Mouse (Mus musculus): Measurements from ENCODE around the gene Ppp1r18. TPM values are rescaled to one million over a fixed set of nuclear protein-coding genes. Genes with fewer than 3 reads are reported as not detected.

Ppp1r18 gene
- polyA plus RNA-seq, 1 experiment from 2014 or later, result 21.9 TPM

DNA sequence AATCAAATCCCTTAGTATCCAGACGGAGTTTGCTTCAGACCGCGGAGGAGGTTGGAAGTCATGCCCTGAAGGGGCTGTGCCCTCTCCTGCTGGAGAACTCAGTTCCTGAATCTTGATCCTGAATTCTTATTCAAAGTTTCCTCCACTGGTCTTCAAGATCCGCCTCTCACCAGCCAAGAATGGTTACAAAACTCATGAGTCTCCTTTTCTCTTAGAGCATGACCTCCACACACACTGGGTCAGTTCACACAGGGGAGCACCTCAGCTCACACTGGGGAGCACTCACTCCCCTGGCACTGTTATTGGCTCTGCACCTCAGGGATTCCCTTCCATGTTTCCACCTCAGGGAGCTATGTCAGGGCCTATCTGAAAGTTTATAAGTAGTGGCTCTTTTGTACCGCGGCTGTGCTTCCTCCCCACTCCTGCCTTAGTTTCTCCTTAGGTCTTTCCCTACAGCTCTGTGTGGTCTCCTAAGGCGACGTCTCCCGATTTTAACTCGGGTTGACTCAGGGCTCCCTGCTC is 500 bp upstream of the Ppp1r18 start:
- H3K36me3 ChIP-seq, result no peaks in the 10 kb centered on the region
- H3K4me3 ChIP-seq, result peak overlapping the region; percentile 64
- H3K27me3 ChIP-seq, result no peaks in the 10 kb centered on the region
- H3K27ac ChIP-seq (replicated peaks), result peak overlapping the region; percentile 97
- peak overlapping the region; percentile 76 for H3K4me2 ChIP-seq (replicated peaks)
- no peak for ATAC-seq (replicated peaks)
- H3K9me3 ChIP-seq, result no peaks in the 10 kb centered on the region
- H3K4me1 ChIP-seq, result peaks cover 59% of the 10 kb centered on the region
- H3K9ac ChIP-seq (replicated peaks), result peak overlapping the region; percentile 89
- WGBS, result 29% methylated on average over 10 of the region's 10 CpGs

DNA sequence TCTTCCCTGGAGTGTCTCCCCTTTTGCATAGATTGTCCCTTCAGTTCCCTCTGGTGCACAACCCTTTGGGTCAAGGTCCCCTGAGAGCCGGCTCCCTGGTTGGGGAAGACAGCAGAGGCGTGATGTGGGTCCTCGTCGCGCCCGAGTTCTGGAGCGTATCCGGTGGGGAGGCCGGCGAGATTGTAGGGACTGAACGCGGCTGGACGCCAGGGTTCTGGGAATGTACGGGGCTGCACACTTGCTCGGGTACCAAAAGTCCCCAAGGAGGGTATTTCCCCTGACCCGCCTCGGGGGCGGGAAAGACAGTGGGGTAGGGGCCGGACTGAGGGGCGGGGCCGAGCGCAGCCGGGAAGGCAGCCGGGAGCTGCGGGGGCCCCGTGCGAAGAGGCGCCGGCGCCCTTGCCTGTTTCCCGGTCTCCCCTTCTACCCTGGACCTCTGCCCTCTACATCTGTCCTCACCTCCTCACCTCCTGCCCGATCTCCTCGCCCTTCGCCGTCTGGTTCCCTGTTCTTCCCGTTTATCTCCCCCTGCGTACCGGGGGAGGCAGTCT is 963 bp downstream of the Ppp1r18 start:
- H3K9ac ChIP-seq (replicated peaks), result peak overlapping the region; percentile 89
- peaks cover 65% of the 10 kb centered on the region for H3K4me1 ChIP-seq
- H3K36me3 ChIP-seq, result peaks cover 3% of the 10 kb centered on the region
- ATAC-seq (replicated peaks), result peak; percentile 39
- H3K27me3 ChIP-seq, result no peaks in the 10 kb centered on the region
- H3K4me3 ChIP-seq, result peak overlapping the region; percentile 64
- 0% methylated on average over 33 of the region's 38 CpGs for WGBS
- H3K27ac ChIP-seq (replicated peaks), result peak overlapping the region; percentile 97
- no peaks in the 10 kb centered on the region for H3K9me3 ChIP-seq
- peak overlapping the region; percentile 76 for H3K4me2 ChIP-seq (replicated peaks)

DNA sequence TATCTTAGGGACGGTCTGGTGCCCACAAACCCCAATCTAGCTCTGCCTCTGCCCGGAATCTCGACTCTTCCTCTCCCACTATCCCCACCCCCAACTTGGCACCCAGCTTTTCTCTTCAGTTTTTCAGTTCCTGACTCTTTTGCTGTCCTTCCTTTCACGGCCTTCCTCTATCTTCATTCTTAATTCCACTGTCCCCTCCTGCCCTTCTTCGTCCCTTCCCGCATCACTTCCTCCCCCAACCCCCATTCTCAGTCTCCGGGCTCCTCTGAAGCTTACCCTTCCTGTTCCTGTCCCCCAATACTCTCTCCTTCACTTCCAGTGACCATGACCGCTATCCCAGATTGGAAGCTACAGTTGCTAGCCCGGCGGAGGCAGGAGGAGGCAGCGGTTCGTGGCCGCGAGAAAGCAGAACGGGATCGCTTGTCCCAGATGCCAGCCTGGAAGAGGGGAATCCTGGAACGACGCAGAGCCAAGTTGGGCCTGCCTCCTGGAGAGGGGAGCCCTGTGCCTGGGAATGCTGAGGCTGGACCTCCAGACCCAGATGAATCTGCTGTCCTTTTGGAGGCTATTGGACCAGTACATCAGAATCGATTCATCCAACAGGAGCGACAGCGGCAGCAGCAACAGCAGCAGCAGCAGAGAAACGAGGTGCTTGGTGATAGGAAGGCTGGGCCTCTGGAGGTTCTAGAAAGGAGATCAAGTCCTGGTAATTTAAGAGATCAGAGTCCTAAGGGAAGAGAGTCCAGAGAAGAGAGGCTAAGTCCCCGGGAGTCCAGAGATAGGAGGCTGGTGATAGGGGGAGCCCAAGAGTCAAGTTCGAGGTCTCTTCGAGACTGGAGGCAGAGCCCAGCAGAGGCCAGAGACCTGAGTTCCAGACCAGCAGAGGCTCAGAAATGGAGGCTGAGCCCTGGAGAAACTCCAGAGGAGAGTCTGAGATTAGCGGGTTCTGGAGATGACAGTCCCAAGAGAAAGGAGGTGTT is 1.8 kb downstream of the Ppp1r18 start:
- Histone ChIP-seq H3K27me3 (no peaks in the 10 kb centered on the region), H3K27ac (replicated peaks) (peak overlapping the region; percentile 97), H3K36me3 (peaks cover 5% of the 10 kb centered on the region), H3K4me2 (replicated peaks) (peak overlapping the region; percentile 76), H3K4me3 (peak overlapping the region; percentile 64), H3K9me3 (no peaks in the 10 kb centered on the region), H3K9ac (replicated peaks) (peak overlapping the region; percentile 89), H3K4me1 (peaks cover 65% of the 10 kb centered on the region)
- no peak for ATAC-seq (replicated peaks)
- WGBS, result 8% methylated on average over 26 of the region's 26 CpGs

DNA sequence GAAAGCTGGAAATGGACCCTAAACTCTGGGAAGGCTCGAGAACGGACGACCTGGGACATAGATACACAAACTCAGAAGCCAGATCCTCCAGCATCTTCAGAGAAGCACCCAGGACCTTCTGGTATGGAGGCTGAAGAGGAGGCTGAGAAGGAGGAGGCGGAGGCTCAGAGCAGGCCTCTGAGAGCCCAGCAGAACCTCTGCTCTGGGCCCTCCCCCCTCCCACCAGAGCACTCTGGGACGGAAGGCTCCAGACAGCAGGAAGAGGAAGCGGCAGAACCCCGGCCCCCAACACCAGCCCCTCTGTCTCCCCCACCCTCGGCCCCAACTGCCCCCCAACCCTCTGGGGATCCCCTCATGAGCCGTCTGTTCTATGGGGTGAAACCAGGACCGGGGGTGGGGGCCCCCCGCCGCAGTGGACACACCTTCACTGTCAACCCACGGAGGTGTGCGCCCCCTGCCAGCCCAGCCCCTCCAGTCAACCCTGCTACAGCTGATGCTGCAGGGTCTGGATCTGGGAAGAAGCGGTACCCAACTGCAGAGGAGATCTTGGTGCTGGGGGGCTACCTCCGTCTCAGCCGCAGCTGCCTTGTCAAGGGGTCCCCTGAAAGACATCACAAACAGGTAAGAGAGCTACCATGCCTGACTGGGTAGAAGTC is 2.9 kb downstream of the Ppp1r18 start:
- WGBS, result 33% methylated on average over 17 of the region's 17 CpGs
- peaks cover 75% of the 10 kb centered on the region for H3K4me1 ChIP-seq
- H3K9ac ChIP-seq (replicated peaks), result peak overlapping the region; percentile 89
- no peak for ATAC-seq (replicated peaks)
- peak overlapping the region; percentile 76 for H3K4me2 ChIP-seq (replicated peaks)
- H3K27ac ChIP-seq (replicated peaks), result peak overlapping the region; percentile 97
- H3K4me3 ChIP-seq, result peak overlapping the region; percentile 64
- H3K9me3 ChIP-seq, result no peaks in the 10 kb centered on the region
- H3K36me3 ChIP-seq, result peaks cover 5% of the 10 kb centered on the region
- H3K27me3 ChIP-seq, result no peaks in the 10 kb centered on the region

DNA sequence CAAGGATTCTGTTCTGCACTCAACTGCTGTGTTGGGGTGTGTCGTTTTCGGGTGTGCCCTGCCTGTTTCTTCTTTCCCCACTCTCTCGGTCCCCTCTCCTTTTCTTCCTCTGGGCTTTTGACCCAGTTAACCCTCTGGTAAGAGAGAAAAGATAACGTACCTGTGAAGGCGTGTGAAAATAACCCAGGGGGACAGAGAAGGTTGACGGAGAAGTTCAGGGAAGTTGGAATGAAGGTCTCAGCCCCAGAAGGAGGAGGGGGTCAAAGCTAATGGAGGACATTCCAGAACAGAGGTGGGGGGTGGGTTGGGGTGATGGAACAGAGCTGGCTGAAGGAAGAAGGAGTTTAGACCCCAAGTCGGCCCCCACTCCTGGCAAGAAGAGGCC is 3.6 kb downstream of the Ppp1r18 start:
- Histone ChIP-seq H3K4me1 (peaks cover 79% of the 10 kb centered on the region), H3K27ac (replicated peaks) (peak overlapping the region; percentile 97), H3K9ac (replicated peaks) (peak overlapping the region; percentile 89)

DNA sequence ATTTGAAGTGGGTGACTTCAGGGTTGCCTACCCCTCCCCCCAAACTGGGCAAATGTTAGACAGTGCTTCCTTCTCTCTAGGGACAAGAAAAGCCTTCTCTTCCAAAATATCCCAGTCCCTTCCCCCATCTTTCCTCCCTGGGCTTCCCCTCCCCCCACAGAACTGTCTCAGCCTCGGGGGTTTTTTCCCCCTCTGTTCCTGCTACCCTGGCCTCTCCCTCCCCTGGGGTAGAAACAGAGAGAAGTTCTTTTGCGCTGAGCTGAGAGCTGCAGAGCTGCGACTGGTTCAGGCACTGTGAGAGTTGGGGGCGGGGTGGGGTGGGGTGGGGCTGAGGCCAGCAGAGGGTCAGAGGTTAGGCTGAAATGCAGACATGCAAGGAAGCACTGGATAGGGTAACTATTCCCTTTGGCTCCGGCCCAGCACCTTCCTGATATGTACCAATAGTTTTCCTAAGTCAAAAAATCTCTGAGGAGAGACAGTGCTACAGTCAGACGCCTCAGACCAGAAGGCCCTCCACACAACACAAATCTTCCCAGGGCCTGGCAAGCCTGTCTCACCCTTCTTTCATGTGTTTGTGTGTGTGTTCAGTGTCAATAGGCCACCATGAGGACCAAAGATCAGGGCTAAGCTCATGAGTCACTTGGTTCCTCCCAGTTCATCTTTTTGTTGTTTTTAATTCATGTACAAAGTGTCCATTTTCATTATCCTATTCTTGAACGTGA is 4.1 kb downstream of the Ppp1r18 start:
- Histone ChIP-seq H3K36me3 (peaks cover 8% of the 10 kb centered on the region), H3K27ac (replicated peaks) (peak overlapping the region; percentile 97), H3K9ac (replicated peaks) (peak overlapping the region; percentile 89), H3K9me3 (no peaks in the 10 kb centered on the region), H3K4me3 (peak overlapping the region; percentile 64), H3K4me1 (peaks cover 76% of the 10 kb centered on the region), H3K27me3 (no peaks in the 10 kb centered on the region), H3K4me2 (replicated peaks) (peak overlapping the region; percentile 76)
- ATAC-seq (replicated peaks), result no peak
- 3% methylated on average over 7 of the region's 7 CpGs for WGBS

More for the DNA sequence above, 3.6 kb downstream of the Ppp1r18 start:
- H3K4me2 ChIP-seq (replicated peaks), result peak overlapping the region; percentile 76
- WGBS, result 3% methylated on average over 7 of the region's 7 CpGs
- H3K9me3 ChIP-seq, result no peaks in the 10 kb centered on the region
- H3K36me3 ChIP-seq, result peaks cover 5% of the 10 kb centered on the region
- ATAC-seq (replicated peaks), result no peak
- no peaks in the 10 kb centered on the region for H3K27me3 ChIP-seq
- peak overlapping the region; percentile 64 for H3K4me3 ChIP-seq

DNA sequence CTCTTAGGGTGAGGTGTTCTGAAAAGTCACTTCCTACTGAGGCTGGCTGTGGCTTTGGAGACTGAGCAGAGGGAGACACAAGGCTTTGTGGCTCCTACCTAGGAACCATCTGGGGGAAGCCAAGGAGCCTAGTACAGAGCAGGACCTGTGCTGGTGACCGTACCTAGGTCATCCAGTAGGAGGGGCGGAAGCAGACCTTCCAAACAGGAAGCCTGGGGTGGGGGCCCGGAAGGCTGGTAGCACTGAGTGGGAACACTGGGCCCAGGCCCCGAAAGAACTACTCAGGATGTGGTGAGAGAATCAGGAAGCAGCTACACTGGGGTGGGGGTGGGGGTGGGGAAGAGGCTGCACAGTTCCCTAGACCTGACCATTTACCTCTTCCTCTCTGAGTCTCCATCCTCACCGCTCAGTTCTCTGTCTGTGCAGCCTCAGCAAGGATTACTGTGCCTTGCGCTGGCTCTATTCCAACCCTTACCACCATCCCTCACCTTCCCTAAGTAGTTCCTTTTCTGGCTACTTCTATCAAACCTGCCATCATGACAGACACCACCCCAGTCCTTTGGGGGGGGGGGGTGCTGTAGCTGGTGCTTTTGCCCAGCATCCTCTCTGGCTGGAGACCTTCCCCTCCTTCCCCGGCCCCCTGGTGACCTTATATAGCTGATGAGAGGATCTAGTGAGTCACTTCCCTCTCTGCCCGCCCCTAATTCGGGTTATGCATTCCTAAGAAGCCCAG is 4.9 kb downstream of the Ppp1r18 start:
- peak overlapping the region; percentile 76 for H3K4me2 ChIP-seq (replicated peaks)
- no peaks in the 10 kb centered on the region for H3K27me3 ChIP-seq
- H3K9ac ChIP-seq (replicated peaks), result peak overlapping the region; percentile 89
- H3K9me3 ChIP-seq, result no peaks in the 10 kb centered on the region
- no peak for ATAC-seq (replicated peaks)
- peaks cover 68% of the 10 kb centered on the region for H3K4me1 ChIP-seq
- peak overlapping the region; percentile 47; the same call in 1 of the 2 replicates for H3K27ac ChIP-seq (replicated peaks)
- WGBS, result 74% methylated on average over 9 of the region's 9 CpGs
- H3K4me3 ChIP-seq, result peak overlapping the region; percentile 64
- H3K36me3 ChIP-seq, result peaks cover 15% of the 10 kb centered on the region

DNA sequence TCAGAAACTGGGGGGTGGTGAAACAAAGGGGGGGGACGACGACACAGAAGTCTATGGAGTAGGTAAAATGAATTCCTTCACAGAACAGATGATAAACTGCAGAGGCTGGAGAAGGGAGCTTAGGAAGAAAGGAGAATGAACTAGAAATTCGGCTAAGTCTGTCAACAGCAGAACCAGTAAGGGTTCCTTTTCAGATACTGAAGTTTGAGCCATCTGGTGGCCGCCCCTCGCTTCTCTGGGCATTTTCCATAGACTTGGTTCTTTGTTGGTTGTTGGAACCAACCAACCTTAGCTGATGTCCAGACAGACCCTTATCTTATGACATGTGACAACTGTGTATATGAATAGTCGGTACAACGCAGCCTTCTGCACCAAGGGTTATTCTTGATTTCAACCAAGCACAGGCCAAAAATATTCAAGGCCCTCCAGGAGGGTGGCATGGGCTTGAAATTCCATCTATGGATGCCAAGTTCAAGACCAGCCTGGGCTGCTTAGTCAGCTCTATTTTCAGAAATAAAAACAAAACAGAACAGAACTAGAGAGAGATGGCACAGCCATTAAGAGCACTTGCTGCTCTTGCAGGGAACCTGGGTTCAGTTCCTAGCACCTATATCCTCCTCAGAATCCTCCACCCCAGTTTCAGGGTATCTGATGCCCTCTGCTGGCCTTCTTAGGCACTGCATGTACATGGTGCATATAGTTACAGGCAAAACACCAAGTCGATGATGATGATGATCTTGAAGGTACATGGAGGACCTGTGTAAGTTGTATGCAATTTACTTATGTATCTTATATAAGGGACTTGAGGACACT is 5.7 kb downstream of the Ppp1r18 start:
- Histone ChIP-seq H3K27me3 (no peaks in the 10 kb centered on the region), H3K4me1 (peaks cover 68% of the 10 kb centered on the region), H3K27ac (replicated peaks) (peak overlapping the region; percentile 47; the same call in 1 of the 2 replicates), H3K4me3 (peak overlapping the region; percentile 64; the same call in 1 of the 2 replicates), H3K4me2 (replicated peaks) (peak overlapping the region; percentile 76), H3K9me3 (no peaks in the 10 kb centered on the region), H3K9ac (replicated peaks) (peak overlapping the region; percentile 89), H3K36me3 (peaks cover 16% of the 10 kb centered on the region)
- 90% methylated on average over 8 of the region's 8 CpGs for whole genome bisulfite sequencing
- ATAC-seq (replicated peaks), result no peak

DNA sequence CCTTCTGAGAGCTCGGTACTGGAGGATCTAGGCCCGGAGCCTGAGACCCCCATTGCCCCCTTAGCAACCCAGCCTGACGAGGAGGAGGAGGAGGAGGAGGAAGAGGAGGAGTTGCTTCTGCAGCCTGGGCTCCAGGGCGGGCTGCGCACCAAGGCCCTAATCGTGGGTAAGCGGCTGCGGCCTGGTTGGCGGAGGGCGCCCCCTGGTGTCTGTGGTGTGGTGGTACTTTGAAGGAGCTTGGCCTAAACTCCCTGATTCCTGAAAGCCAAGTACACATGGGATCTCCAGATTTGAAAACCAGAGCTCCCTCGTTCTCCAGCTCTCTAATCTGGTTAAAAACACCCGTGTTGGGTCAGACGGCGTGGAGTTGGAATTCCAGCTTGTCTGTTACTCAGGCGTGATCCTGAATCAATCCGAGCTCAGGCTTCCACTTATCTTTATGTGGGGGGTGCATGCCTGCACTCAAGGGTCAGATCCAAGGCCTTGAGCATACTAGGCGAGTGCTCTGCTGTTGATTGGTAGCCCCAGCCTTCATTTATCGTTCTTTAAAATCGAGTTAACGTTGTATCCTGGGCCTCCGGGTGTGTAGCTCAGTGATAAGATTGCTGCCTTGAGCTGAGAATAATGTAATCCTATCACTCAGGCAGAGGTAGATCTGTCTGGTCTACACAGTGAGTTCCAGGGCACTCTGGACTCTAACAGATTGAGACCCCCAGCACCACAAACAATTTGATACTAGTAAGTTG is 8.6 kb downstream of the Ppp1r18 start:
- H3K4me3 ChIP-seq, result no peak overlapping the region
- ATAC-seq (replicated peaks), result peak; percentile 32

DNA sequence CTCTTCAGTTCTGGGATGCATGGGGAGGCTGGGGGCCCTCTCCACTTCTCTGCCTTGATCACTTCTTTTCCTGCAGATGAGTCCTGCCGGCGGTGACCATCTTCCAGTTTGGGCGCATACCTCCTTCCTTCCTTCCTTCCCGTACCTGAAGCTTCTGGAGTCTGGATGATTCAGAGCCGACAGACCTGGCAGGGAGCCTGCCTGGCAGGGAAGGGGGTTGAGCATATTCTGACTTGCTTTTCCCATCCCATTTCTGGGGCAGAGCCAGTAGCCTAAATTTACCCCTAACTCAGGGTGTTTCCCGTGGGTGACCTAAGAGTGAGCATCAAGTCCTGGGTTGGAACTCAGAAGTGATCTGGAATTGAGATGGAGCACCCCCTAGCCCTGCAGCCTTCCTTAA is 9.3 kb downstream of the Ppp1r18 start:
- no peaks in the 10 kb centered on the region for H3K9me3 ChIP-seq
- ATAC-seq (replicated peaks), result no peak
- peaks cover 40% of the 10 kb centered on the region for H3K4me1 ChIP-seq
- H3K27ac ChIP-seq (replicated peaks), result no peak overlapping the region
- H3K9ac ChIP-seq (replicated peaks), result no peak overlapping the region
- H3K4me3 ChIP-seq, result no peak overlapping the region
- H3K27me3 ChIP-seq, result no peaks in the 10 kb centered on the region
- no peak overlapping the region for H3K4me2 ChIP-seq (replicated peaks)
- 84% methylated on average over 6 of the region's 6 CpGs for WGBS
- peaks cover 19% of the 10 kb centered on the region for H3K36me3 ChIP-seq

More for the DNA sequence above, 8.6 kb downstream of the Ppp1r18 start:
- Histone ChIP-seq H3K4me1 (peaks cover 46% of the 10 kb centered on the region), H3K4me2 (replicated peaks) (peak overlapping the region; percentile 9; the same call in 1 of the 2 replicates), H3K27me3 (no peaks in the 10 kb centered on the region), H3K9me3 (no peaks in the 10 kb centered on the region), H3K27ac (replicated peaks) (0 out of 2 replicates have a peak overlapping the region, but pooled peaks have one; percentile 11), H3K36me3 (peaks cover 19% of the 10 kb centered on the region), H3K9ac (replicated peaks) (peak overlapping the region; percentile 30; the same call in 1 of the 2 replicates)
- WGBS, result 34% methylated on average over 21 of the region's 21 CpGs
